Mouse (Mus musculus) heart, adult 2 months (tissue): Measurements from ENCODE around the gene Hcfc2.

Experiments
- CTCF ChIP-seq: fragments of 200-600 bp; IDR thresholded peaks from 2 replicates; pipeline ENCODE4 v1.8.1; 2022; ENCODE audit warnings: antibody characterized with exemption, mild to moderate bottlenecking, moderate library complexity
- POLR2A ChIP-seq: fragments of 200-500 bp; IDR thresholded peaks from 2 replicates; pipeline ENCODE4 v1.6.1; 2011; ENCODE audit warnings: mild to moderate bottlenecking, low read depth, low read length, control low read depth; ENCODE audit not compliant: insufficient read depth

GRCm38 (mm10) chr10:82774841-82775240, 78.9 kb downstream of the Hcfc2 start:
- TF ChIP-seq CTCF = no peak
- TF ChIP-seq POLR2A = no peak
